Mouse (Mus musculus): ENCODE measurements around the gene Nipsnap2. TPM values are rescaled to one million over a fixed set of nuclear protein-coding genes. Genes with fewer than 3 reads are reported as not detected.
"Not testable (repeated sequence)": the region's sequence is repeated elsewhere in the genome, so short reads cannot be mapped to it uniquely, and the experiment has no call there.

The Nipsnap2 gene
- 299 and 399 TPM in 2 replicates for polyA plus RNA-seq (2015; fragmentation: Nextera tagmentation; extraction: Ambion mirVana)

DNA sequence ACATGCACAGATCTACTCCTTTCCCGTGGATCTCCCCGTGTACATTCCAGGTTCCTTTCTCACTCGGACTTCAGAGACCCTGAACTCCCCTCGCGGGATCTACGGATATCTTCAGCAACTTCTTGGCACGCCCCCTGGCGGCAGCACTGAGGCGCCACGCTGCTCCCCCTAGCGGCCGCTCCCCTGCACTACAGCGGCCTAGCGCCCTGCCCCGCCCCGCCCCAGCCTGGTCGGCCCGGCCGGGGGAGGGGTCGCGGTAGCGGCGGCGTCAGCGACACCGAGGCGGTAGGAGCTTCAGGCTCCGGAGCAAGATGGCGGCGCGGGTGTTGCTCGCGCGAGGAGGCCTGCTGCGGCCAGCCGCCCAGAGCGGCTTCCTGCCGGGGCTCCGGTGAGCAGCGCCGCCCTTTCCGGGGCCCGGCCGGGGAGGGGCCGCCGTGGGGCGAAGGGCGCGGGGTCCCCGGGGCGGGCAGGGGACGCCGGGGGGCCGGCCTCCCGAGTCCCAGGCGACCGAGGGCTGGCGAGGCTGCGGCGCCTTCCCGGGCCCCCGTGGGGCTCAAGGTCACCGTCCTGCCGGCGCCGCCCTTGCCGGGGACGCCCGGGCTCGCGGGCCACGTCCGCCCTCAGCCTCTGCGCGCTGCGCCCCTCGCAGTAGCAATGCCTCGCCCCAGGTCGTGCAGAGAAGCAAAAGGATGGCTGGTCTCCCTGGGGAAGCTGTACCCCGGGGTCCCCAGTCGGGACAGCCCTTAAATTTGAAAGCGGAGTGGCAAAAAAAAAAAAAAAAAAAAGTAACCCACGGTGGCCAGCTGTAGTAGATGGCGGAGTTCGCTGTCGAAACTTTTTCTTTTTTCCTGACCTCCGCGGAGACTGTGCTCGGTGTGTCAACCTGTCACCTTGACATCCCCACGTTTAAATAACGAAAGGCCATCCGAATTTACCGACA is at the start of gene Nipsnap2:
Gene Nipsnap2 (plus strand): TSS at position 230 of the 940 bp plus-strand sequence.
- peak within 1 kb of the TSS; percentile 98 for H3K27ac ChIP-seq
- peaks cover 36% of the 10 kb centered on the region for H3K4me1 ChIP-seq (replicated peaks)
- peak within 1 kb of the TSS; percentile 68 for H3K4me3 ChIP-seq
- no peaks in the 10 kb centered on the region for H3K9me3 ChIP-seq (replicated peaks)
- no peaks in the 10 kb centered on the region for H3K27me3 ChIP-seq
- under 1% methylated on average over 78 of the region's 93 CpGs for WGBS
- H3K4me2 ChIP-seq = peak within 1 kb of the TSS; percentile 60
- peak within 1 kb of the TSS; percentile 86 for H3K9ac ChIP-seq
- ATAC-seq (replicated peaks; ENCODE audit: insufficient number of reproducible peaks, insufficient read depth, low FRiP score, low read depth) = peak; percentile 92
- H3K36me3 ChIP-seq = peaks cover 2% of the 10 kb centered on the region; the same call in 1 of the 2 replicates

DNA sequence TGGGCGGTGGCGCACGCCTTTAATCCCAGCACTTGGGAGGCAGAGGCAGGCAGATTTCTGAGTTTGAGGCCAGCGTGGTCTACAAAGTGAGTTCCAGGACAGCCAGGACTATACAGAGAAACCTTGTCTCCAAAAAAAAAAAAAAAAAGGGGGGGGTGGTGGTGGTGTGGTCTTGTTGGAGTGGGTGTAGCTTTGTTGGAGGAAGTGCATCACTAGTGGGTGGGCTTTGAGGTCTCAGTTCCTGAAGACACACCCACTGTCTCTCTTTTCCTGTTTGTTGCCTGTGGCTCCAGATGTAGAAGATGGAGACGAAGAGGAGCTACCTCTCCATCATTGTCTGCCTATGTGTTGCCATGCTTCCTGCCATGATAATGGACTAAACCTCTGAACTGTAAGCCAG is 39.7 kb upstream of the Nipsnap2 start:
- ATAC-seq (replicated peaks; ENCODE audit: insufficient number of reproducible peaks, insufficient read depth, low FRiP score, low read depth) = not testable (repeated sequence)
- 93% methylated on average over 5 of the region's 5 CpGs for WGBS

DNA sequence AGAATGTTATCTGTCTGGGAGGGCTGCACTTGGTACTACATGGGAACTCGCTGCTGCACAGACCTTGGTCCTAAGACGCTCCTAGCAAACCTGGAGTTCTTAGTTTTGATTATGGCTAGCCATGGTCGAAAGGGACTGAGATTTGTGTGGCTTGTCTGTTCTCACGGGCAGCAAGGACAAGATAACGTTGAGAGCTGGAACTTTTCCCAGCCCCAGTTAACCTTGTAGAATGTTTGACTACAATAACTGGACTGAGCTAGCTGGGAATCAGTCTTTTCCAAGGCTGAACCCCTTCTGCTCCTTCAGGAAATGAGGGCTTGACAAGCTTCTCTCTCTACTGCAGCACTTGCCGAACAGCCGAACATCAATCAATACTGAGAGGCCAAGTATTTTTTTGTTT is 37.2 kb upstream of the Nipsnap2 start:
- H3K9ac ChIP-seq = no peak overlapping the region
- H3K4me3 ChIP-seq = no peak overlapping the region
- no peaks in the 10 kb centered on the region for H3K36me3 ChIP-seq
- no peaks in the 10 kb centered on the region for H3K9me3 ChIP-seq (replicated peaks)
- 48% methylated on average over 7 of the region's 7 CpGs for WGBS
- no peak for ATAC-seq (replicated peaks; ENCODE audit: insufficient number of reproducible peaks, insufficient read depth, low FRiP score, low read depth)
- no peak overlapping the region for H3K4me2 ChIP-seq
- H3K27me3 ChIP-seq = no peaks in the 10 kb centered on the region
- H3K4me1 ChIP-seq (replicated peaks) = no peaks in the 10 kb centered on the region
- no peak overlapping the region for H3K27ac ChIP-seq

More for the DNA sequence above, 39.7 kb upstream of the Nipsnap2 start:
- H3K9ac ChIP-seq; H3K27me3 ChIP-seq; H3K4me3 ChIP-seq; H3K4me2 ChIP-seq; H3K4me1 ChIP-seq (replicated peaks); H3K27ac ChIP-seq; H3K36me3 ChIP-seq; H3K9me3 ChIP-seq (replicated peaks): not testable (repeated sequence)

DNA sequence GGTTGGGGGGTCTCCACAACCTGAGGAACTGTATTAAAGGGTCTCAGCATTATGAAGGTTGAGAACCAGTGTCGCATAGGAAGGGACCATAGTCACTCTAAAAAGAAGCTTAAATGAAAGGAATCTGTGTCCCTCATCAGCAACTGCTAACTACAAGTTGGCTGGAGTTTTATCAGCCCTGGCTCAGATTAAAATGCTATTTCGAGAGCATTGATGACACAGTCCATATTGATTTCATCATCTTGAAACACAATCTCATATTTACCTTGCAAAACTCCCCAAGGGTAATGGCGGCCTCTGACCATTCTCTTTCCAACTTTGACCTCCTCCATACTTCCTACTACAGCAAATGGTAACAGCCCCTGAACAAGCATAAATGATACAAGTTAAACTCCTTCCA is 34.3 kb upstream of the Nipsnap2 start:
- ATAC-seq (replicated peaks; ENCODE audit: insufficient number of reproducible peaks, insufficient read depth, low FRiP score, low read depth) = no peak
- 72% methylated on average over 3 of the region's 3 CpGs for WGBS
- Histone ChIP-seq H3K27me3 (no peaks in the 10 kb centered on the region), H3K36me3 (no peaks in the 10 kb centered on the region), H3K4me1 (replicated peaks) (no peaks in the 10 kb centered on the region), H3K4me3 (no peak overlapping the region), H3K27ac (no peak overlapping the region), H3K4me2 (no peak overlapping the region), H3K9ac (no peak overlapping the region), H3K9me3 (replicated peaks) (no peaks in the 10 kb centered on the region)

DNA sequence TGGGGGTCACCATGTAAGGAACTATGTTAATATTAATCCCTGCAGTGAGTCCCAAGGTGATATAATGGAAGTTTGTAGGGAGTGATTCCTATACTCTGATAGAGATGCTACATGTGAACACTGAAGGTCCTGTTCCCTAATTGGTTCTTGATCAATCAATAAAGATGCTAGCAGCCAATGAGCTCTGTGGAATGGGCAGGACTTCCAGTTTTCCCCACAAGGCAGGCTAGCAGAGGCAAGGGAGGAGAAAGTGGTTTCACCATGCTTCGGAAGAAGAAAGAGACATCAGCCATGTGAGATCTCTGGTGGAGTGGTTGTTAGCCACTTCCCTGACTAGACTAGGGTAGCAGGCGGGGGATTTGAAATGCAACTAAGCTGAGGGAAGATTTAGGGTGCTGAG is 24.4 kb upstream of the Nipsnap2 start:
- Histone ChIP-seq H3K4me1 (replicated peaks) (no peaks in the 10 kb centered on the region), H3K36me3 (no peaks in the 10 kb centered on the region), H3K4me3 (no peak overlapping the region), H3K27me3 (0 out of 2 replicates have a peak, but pooled peaks cover 12% of the 10 kb centered on the region), H3K9me3 (replicated peaks) (no peaks in the 10 kb centered on the region), H3K9ac (no peak overlapping the region), H3K27ac (no peak overlapping the region), H3K4me2 (no peak overlapping the region)
- 24% methylated on average over 2 of the region's 2 CpGs for WGBS
- no peak for ATAC-seq (replicated peaks; ENCODE audit: insufficient number of reproducible peaks, insufficient read depth, low FRiP score, low read depth)

DNA sequence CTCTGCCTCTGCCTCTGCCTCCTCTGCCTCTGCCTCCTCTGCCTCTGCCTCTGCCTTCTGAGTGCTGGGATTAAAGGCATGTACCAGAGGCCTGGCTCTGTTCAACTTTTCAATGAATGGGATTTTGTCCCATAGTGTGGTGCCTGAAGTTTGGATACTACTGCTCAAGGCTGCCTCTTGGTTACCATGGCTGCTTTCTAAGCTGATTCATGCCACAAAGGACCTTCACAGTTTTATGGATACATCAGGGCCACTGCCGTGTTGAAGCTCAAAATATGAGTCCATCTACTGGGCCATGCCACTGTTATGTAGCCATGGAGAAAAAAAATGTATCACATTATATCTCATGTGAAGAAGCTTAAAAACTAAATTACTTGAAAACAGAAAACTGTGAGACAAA is 23.2 kb upstream of the Nipsnap2 start:
- Histone ChIP-seq H3K36me3 (no peaks in the 10 kb centered on the region), H3K9me3 (replicated peaks) (no peaks in the 10 kb centered on the region), H3K4me1 (replicated peaks) (no peaks in the 10 kb centered on the region), H3K9ac (no peak overlapping the region), H3K27me3 (0 out of 2 replicates have a peak, but pooled peaks cover 12% of the 10 kb centered on the region), H3K27ac (no peak overlapping the region), H3K4me3 (no peak overlapping the region), H3K4me2 (no peak overlapping the region)
- no peak for ATAC-seq (replicated peaks; ENCODE audit: insufficient number of reproducible peaks, insufficient read depth, low FRiP score, low read depth)
- WGBS = 73% methylated on average over 1 of the region's 1 CpGs

DNA sequence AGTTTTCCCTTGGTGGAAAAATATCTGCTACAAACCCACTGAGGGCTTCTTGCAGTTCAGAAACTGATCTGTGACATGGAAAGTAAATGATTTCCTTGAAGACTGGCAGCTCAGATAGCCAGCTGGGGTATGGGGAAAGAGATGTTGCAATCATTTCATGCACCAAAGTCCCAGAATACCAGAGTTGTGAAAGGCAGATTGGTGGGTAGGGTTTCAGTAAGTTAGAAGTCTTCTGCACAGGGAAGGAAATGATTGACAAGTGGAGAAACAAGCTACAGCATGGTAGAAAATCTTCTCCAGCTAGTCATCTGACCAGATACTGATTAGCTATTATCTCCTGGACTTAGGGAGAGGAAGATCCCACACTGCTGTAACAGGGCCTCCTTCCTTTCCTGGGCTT is 21.5 kb upstream of the Nipsnap2 start:
- ATAC-seq (replicated peaks; ENCODE audit: insufficient number of reproducible peaks, insufficient read depth, low FRiP score, low read depth) = no peak
- Histone ChIP-seq H3K4me3 (no peak overlapping the region), H3K27me3 (0 out of 2 replicates have a peak, but pooled peaks cover 12% of the 10 kb centered on the region), H3K27ac (no peak overlapping the region), H3K4me2 (no peak overlapping the region), H3K9ac (no peak overlapping the region), H3K9me3 (replicated peaks) (no peaks in the 10 kb centered on the region), H3K4me1 (replicated peaks) (no peaks in the 10 kb centered on the region), H3K36me3 (no peaks in the 10 kb centered on the region)

DNA sequence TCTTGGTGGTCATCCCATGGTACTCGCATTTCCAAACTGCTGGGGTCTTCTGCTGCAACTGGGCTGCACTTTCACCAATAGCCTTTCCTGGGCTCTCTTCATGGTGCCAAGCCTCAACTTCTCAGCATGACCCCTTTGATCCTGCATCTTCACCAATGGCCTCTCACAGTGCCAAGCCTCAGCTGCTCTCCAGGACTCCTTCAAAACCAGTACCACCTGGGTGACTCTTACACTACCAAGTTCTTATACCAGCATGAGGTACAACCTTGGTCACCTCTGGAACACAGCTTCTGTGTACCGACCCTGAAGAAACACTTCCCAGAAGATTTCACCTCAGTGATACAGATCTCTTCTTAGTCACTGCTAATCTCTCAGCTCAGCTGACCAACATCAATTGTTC is 16.5 kb upstream of the Nipsnap2 start, which contains the start of gene Sept14:
Gene Sept14 (minus strand): TSS at position 101 of the 400 bp plus-strand sequence.
- Histone ChIP-seq H3K27ac (no peak within 1 kb of the TSS), H3K36me3 (no peaks in the 10 kb centered on the region), H3K9ac (no peak within 1 kb of the TSS), H3K4me3 (no peak within 1 kb of the TSS), H3K9me3 (replicated peaks) (no peaks in the 10 kb centered on the region), H3K4me1 (replicated peaks) (no peaks in the 10 kb centered on the region), H3K4me2 (no peak within 1 kb of the TSS), H3K27me3 (no peaks in the 10 kb centered on the region)
- no peak for ATAC-seq (replicated peaks; ENCODE audit: insufficient number of reproducible peaks, insufficient read depth, low FRiP score, low read depth)
- 57% methylated on average over 2 of the region's 2 CpGs for WGBS

DNA sequence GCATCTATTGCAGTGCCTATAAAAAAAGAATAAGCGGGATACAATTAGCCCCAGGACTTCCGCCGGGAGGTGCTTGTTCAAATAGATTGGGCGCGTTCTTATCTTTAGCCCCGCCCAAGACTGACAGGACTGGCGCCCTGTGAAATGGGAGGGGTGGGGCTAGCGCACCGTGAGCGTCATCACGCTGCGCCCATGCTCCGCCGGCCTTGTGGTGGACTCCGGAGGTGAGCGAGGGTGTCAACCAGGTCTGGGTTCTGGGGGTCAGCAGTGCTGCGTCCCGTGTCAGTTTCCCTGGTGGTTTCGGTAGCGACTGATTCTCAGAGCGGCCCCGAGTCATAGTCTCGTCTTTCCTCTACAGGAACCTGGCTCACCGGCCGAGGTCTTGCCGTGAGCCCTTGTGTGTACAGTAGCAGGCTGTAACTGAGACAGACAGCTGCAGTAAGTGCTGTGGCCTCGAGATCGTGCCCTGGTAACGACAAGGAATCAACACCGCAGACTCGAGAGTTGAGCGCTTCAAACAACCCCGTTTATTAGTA is 9.5 kb upstream of the Nipsnap2 start, which contains the start of gene Mrps17:
Gene Mrps17 (plus strand): TSS at position 172 of the 536 bp plus-strand sequence.
- ATAC-seq (replicated peaks; ENCODE audit: insufficient number of reproducible peaks, insufficient read depth, low FRiP score, low read depth) = peak; percentile 95
- no peaks in the 10 kb centered on the region for H3K27me3 ChIP-seq

DNA sequence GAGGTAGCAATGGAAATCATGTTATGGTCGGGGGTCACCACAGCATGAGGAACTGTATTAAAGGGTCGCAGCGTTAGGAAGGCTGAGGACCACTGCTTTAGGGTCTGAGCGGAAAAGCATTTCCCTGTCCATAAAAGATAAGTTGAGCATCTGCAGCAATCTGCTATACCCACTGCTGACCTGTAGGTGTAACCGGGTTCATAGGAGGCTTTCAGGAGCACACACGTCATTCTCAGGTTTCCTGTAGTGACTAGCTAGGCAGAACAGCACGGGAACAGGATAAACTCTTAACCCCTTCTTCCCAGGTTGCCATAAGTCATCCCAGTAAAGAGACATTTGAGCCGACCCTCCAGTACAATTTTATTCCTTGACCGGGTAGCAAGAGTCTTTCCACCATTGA is 7.8 kb upstream of the Nipsnap2 start:
- 76% methylated on average over 9 of the region's 9 CpGs for WGBS
- peaks cover 34% of the 10 kb centered on the region for H3K36me3 ChIP-seq
- H3K27me3 ChIP-seq = no peaks in the 10 kb centered on the region
- no peak overlapping the region for H3K4me3 ChIP-seq
- peaks cover 8% of the 10 kb centered on the region for H3K4me1 ChIP-seq (replicated peaks)
- H3K9me3 ChIP-seq (replicated peaks) = no peaks in the 10 kb centered on the region
- no peak for ATAC-seq (replicated peaks; ENCODE audit: insufficient number of reproducible peaks, insufficient read depth, low FRiP score, low read depth)
- no peak overlapping the region for H3K4me2 ChIP-seq
- H3K9ac ChIP-seq = no peak overlapping the region
- H3K27ac ChIP-seq = no peak overlapping the region

More for the DNA sequence above, 9.5 kb upstream of the Nipsnap2 start, which contains the start of gene Mrps17:
- WGBS = under 1% methylated on average over 33 of the region's 33 CpGs
- Histone ChIP-seq H3K36me3 (peaks cover 34% of the 10 kb centered on the region), H3K4me3 (peak within 1 kb of the TSS; percentile 94), H3K9me3 (replicated peaks) (no peaks in the 10 kb centered on the region), H3K27ac (peak within 1 kb of the TSS; percentile 72), H3K4me1 (replicated peaks) (peaks cover 8% of the 10 kb centered on the region), H3K4me2 (peak within 1 kb of the TSS; percentile 84), H3K9ac (peak within 1 kb of the TSS; percentile 83)

DNA sequence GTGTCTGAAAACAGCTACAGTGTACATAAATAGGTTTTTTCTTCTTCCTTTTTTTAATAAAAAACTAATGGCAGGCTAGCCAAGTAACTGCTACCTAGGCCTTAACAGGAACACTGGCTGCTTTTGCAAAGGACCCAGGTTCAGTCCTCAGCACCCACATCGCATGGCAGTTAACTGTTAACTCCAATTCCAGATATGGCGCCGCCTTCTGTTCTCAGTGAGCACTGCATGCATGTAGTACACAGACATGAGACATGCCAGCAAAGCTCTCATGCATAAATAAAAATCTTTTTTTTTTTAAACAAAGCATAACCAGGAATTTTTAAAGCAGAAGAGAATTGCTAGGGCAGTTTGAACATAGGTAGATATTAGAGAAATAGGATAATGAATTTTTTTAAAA is 4.7 kb upstream of the Nipsnap2 start:
- Histone ChIP-seq H3K27me3 (no peaks in the 10 kb centered on the region), H3K4me1 (replicated peaks) (peaks cover 10% of the 10 kb centered on the region), H3K36me3 (peaks cover 34% of the 10 kb centered on the region), H3K27ac (no peak overlapping the region), H3K9ac (no peak overlapping the region), H3K4me3 (no peak overlapping the region), H3K9me3 (replicated peaks) (no peaks in the 10 kb centered on the region), H3K4me2 (no peak overlapping the region)
- 85% methylated on average over 3 of the region's 3 CpGs for WGBS
- ATAC-seq (replicated peaks; ENCODE audit: insufficient number of reproducible peaks, insufficient read depth, low FRiP score, low read depth) = no peak

Data from heart, embryonic 15.5 days (tissue).